Mouse (Mus musculus): ENCODE data around the gene Syne1. TPM values are rescaled to one million over a fixed set of nuclear protein-coding genes. Genes with fewer than 3 reads are reported as not detected.

Syne1 gene
- total RNA-seq, 2 experiments from 2014 or later = 126 to 137 TPM

GRCm38 (mm10) chr10:5443020-5443419 lies 108.3 kb downstream of the Syne1 start:
- DNase-seq (ENCODE audit: low spot score in 2 of 2) = no peak

GRCm38 (mm10) chr10:5439802-5440350 lies 111.4 kb downstream of the Syne1 start:
- no peak for DNase-seq (ENCODE audit: low spot score in 2 of 2)

- DNase-seq (ENCODE audit: low spot score in 2 of 2) = no peak
These were observed 113.5 kb downstream of the Syne1 start for GRCm38 (mm10) chr10:5437766-5438165.

- DNase-seq (ENCODE audit: low spot score in 2 of 2) = peak; percentile 11 to 15
These were observed 127.3 kb downstream of the Syne1 start for GRCm38 (mm10) chr10:5423984-5424383.

- no peak for DNase-seq (ENCODE audit: low spot score in 2 of 2)
These were observed 135.6 kb downstream of the Syne1 start for GRCm38 (mm10) chr10:5415730-5416129.

- no peak for DNase-seq (ENCODE audit: low spot score in 2 of 2)
These were observed 167.0 kb downstream of the Syne1 start for GRCm38 (mm10) chr10:5384131-5384776.

- DNase-seq (ENCODE audit: low spot score in 2 of 2) = no peak
These were observed 169.7 kb downstream of the Syne1 start for GRCm38 (mm10) chr10:5381536-5381935.

GRCm38 (mm10) chr10:5378969-5379368 lies 172.3 kb downstream of the Syne1 start:
- no peak for DNase-seq (ENCODE audit: low spot score in 2 of 2)

GRCm38 (mm10) chr10:5369599-5369998 lies 181.7 kb downstream of the Syne1 start:
- no peak for DNase-seq (ENCODE audit: low spot score in 2 of 2)

- DNase-seq (ENCODE audit: low spot score in 2 of 2) = peak; percentile 28 to 46
These were observed 183.0 kb downstream of the Syne1 start for GRCm38 (mm10) chr10:5368266-5368665.

GRCm38 (mm10) chr10:5367465-5368011 lies 183.7 kb downstream of the Syne1 start:
- peak; percentile 36 for DNase-seq (ENCODE audit: low spot score in 2 of 2)

- no peak for DNase-seq (ENCODE audit: low spot score in 2 of 2)
These were observed 190.7 kb downstream of the Syne1 start for GRCm38 (mm10) chr10:5360560-5360959.

GRCm38 (mm10) chr10:5356614-5357013 lies 194.7 kb downstream of the Syne1 start:
- DNase-seq (ENCODE audit: low spot score in 2 of 2) = no peak

GRCm38 (mm10) chr10:5353390-5353789 lies 197.9 kb downstream of the Syne1 start:
- no peak for DNase-seq (ENCODE audit: low spot score in 2 of 2)

- DNase-seq (ENCODE audit: low spot score in 2 of 2) = no peak
These were observed 204.4 kb downstream of the Syne1 start for GRCm38 (mm10) chr10:5346911-5347310.

GRCm38 (mm10) chr10:5343211-5343610 lies 208.1 kb downstream of the Syne1 start:
- DNase-seq (ENCODE audit: low spot score in 2 of 2) = no peak

GRCm38 (mm10) chr10:5336394-5336793 lies 214.9 kb downstream of the Syne1 start:
- DNase-seq (ENCODE audit: low spot score in 2 of 2) = no peak

- DNase-seq (ENCODE audit: low spot score in 2 of 2) = no peak
These were observed 218.5 kb downstream of the Syne1 start for GRCm38 (mm10) chr10:5332801-5333200.

GRCm38 (mm10) chr10:5326716-5327115 lies 224.6 kb downstream of the Syne1 start:
- DNase-seq (ENCODE audit: low spot score in 2 of 2) = no peak

GRCm38 (mm10) chr10:5323741-5324395 lies 227.4 kb downstream of the Syne1 start:
- DNase-seq (ENCODE audit: low spot score in 2 of 2) = no peak

GRCm38 (mm10) chr10:5322562-5322961 lies 228.7 kb downstream of the Syne1 start:
- no peak for DNase-seq (ENCODE audit: low spot score in 2 of 2)

- peak; percentile 61 to 72 for DNase-seq (ENCODE audit: low spot score in 2 of 2)
These were observed 233.7 kb downstream of the Syne1 start for GRCm38 (mm10) chr10:5317602-5318001.

Measured in layer of hippocampus, postnatal 10 days (tissue).